Mouse (Mus musculus) megakaryocyte, adult 5-6 weeks (primary cell): ENCODE measurements around the gene Gpr55. TPM values are rescaled to one million over a fixed set of nuclear protein-coding genes. Genes with fewer than 3 reads are reported as not detected.
A peak's percentile ranks its signal among the peaks of the same experiment; 100 is the strongest.

ENCODE experiments used
- ATAC-seq: 2 replicates; pipeline ENCODE4 v1.8.0; 2016; ENCODE audit warnings: mild to moderate bottlenecking, inconsistent platforms; ENCODE audit not compliant: poor library complexity, severe bottlenecking
- total RNA-seq, 2 experiments: library from RNA; stranded (forward) in 1 of 2; stranded (reverse) in 1 of 2; fragments of 153-499, 151-499 nt in 1 of 2; fragments of 221-1000, 200-1000 nt in 1 of 2; gene quantifications; 2 replicates each; pipeline versions ENCODE4 v1.2.3 to v1.2.4; 2015 to 2017

The Gpr55 gene
- total RNA-seq, 2 experiments from 2014 or later: 0.07 to 0.33 TPM

GRCm38 (mm10) chr1:85919621-85920020 lies 41.2 kb downstream of the Gpr55 start:
- ATAC-seq: peak; percentile 52

- ATAC-seq: no peak
Measured at GRCm38 (mm10) chr1:85916830-85917450, 43.9 kb downstream of the Gpr55 start.

- no peak for ATAC-seq
Measured at GRCm38 (mm10) chr1:85915890-85916289, 44.9 kb downstream of the Gpr55 start.

GRCm38 (mm10) chr1:85913078-85913755 lies 47.6 kb downstream of the Gpr55 start:
- ATAC-seq: no peak

GRCm38 (mm10) chr1:85908754-85909590 lies 51.8 kb downstream of the Gpr55 start:
- no peak for ATAC-seq

GRCm38 (mm10) chr1:85906892-85907291 lies 53.9 kb downstream of the Gpr55 start:
- ATAC-seq: no peak

- no peak for ATAC-seq
Measured at GRCm38 (mm10) chr1:85902108-85902561, 58.7 kb downstream of the Gpr55 start.

GRCm38 (mm10) chr1:85901516-85902107 lies 59.2 kb downstream of the Gpr55 start:
- ATAC-seq: peak; percentile 72

- ATAC-seq: no peak
Measured at GRCm38 (mm10) chr1:85900521-85901333, 60.1 kb downstream of the Gpr55 start.

GRCm38 (mm10) chr1:85899388-85899761 lies 61.4 kb downstream of the Gpr55 start:
- ATAC-seq: no peak

- ATAC-seq: no peak
Measured at GRCm38 (mm10) chr1:85898761-85899387, 61.9 kb downstream of the Gpr55 start.

- no peak for ATAC-seq
Measured at GRCm38 (mm10) chr1:85897901-85898760, 62.7 kb downstream of the Gpr55 start.

GRCm38 (mm10) chr1:85896781-85897700 lies 63.8 kb downstream of the Gpr55 start:
- ATAC-seq: 0 out of 2 replicates have a peak, but pooled peaks have one; percentile 5

- no peak for ATAC-seq
Measured at GRCm38 (mm10) chr1:85896110-85896509, 64.7 kb downstream of the Gpr55 start.

- ATAC-seq: peak; percentile 79
Measured at GRCm38 (mm10) chr1:85895391-85895837, 65.4 kb downstream of the Gpr55 start.

GRCm38 (mm10) chr1:85894748-85895360 lies 66.0 kb downstream of the Gpr55 start:
- ATAC-seq: 0 out of 2 replicates have a peak, but pooled peaks have one; percentile 0

GRCm38 (mm10) chr1:85894231-85894747 lies 66.5 kb downstream of the Gpr55 start, which contains the start of gene Itm2c:
Itm2c (plus strand) TSS chr1:85894281.
- peak; percentile 65 for ATAC-seq
